Mouse (Mus musculus): ENCODE results near the gene Tcn2. TPM values are rescaled to one million over a fixed set of nuclear protein-coding genes. Genes with fewer than 3 reads are reported as not detected.
A peak's percentile ranks its signal among the peaks of the same experiment; 100 is the strongest.

The Tcn2 gene
- 28.6 and 32.0 TPM in 2 replicates for polyA plus RNA-seq (2015; fragmentation: Nextera tagmentation; extraction: Ambion mirVana)

DNA sequence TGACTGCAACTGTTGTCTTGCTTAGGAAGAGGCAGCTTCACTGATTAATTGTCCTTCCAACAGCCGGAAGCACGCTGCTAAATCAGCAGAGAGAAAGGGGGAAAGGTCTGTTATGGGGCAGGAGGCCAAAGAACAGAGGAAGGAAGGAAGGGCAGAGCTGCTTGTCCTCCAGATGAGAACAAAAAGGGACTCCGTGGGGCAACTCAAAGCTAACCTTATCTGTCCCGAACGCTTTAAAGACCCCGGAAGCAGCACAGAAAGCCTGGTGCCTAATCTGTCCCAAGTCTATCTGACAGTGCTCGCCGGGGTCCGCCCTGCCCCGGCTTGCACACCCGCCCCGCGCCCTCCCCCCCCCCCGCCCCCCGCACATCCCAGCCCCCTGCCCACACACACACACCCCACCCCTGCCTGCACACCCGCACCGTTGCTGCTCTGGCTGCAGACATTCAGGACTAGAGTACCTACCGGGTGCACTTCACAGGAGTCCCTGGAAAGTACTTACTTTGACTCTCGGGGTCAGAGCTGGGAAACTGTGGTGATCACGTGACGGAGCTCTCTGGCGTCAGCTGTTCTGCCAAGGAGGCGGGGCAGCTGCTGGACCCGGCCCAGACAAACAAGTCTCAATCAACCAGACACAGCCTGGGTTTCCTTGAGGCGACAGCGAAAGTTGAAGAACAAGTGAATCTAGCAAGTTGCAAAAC is at the start of gene Tcn2:
Tcn2 (minus strand) TSS at position 649 of the 701 bp plus-strand sequence.
- H3K9me3 ChIP-seq (replicated peaks), result no peaks in the 10 kb centered on the region
- peak within 1 kb of the TSS; percentile 57 for H3K4me3 ChIP-seq (replicated peaks)
- ATAC-seq (ENCODE audit: insufficient read depth), result peak; percentile 68
- WGBS (ENCODE audit: insufficient replicate concordance), result under 1% methylated on average over 17 of the region's 26 CpGs
- H3K27ac ChIP-seq (replicated peaks), result no peak within 1 kb of the TSS; the same call in 1 of the 2 replicates
- no peaks in the 10 kb centered on the region for H3K36me3 ChIP-seq (replicated peaks)
- H3K27me3 ChIP-seq, result no peaks in the 10 kb centered on the region
- peak within 1 kb of the TSS; percentile 19; the same call in 1 of the 2 replicates for H3K9ac ChIP-seq
- peak within 1 kb of the TSS; percentile 69 for H3K4me2 ChIP-seq
- H3K4me1 ChIP-seq (replicated peaks), result peaks cover 21% of the 10 kb centered on the region; the same call in 1 of the 2 replicates

DNA sequence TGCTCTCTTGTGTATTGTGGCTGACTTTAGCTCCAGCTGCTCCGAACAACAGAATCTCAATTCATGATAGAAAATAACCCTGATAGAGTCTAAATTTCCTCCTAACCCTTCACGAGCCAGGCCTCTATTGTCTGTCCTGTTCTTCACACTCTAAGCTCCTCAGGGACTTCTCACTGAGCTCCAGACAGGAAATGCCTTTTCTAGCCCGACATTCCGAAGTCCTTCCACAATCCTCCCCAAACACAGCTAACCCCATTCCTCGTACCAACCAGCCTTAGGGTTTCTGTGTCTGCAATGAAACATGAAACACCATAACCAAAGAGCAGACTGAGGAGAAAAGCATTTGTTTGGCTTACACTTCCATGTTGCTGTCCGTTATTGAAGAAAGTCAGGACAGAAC is 49.6 kb upstream of the Tcn2 start:
- Histone ChIP-seq H3K27me3 (peaks cover 37% of the 10 kb centered on the region), H3K36me3 (replicated peaks) (peaks cover 43% of the 10 kb centered on the region), H3K9me3 (replicated peaks) (no peaks in the 10 kb centered on the region), H3K4me3 (replicated peaks) (no peak overlapping the region), H3K4me2 (no peak overlapping the region), H3K4me1 (replicated peaks) (0 out of 2 replicates have a peak, but pooled peaks cover 5% of the 10 kb centered on the region), H3K27ac (replicated peaks) (no peak overlapping the region), H3K9ac (no peak overlapping the region)
- WGBS (ENCODE audit: insufficient replicate concordance), result 39% methylated on average over 6 of the region's 6 CpGs
- ATAC-seq (ENCODE audit: insufficient read depth), result no peak

DNA sequence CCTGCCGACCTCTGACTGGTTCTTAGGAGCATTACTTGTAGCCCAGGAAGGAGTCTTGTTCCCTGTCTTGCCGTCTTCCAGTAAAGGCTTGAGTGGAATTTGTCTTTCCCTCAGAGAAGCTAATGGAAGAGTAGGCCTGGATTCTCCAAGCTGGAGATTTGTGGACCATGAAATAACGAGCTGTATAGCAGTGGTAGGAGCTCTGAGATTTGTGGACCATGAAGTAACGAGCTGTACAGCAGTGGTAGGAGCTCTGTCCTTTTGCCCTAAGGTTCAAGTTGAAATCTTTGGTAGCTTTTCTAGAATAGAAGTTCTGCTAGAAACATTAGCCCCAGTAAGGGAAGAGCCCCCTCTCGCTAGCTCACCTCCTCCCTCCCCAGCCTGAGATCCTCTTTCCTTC is 46.5 kb upstream of the Tcn2 start:
- Histone ChIP-seq H3K4me3 (replicated peaks) (no peak overlapping the region), H3K27ac (replicated peaks) (no peak overlapping the region), H3K27me3 (peaks cover 14% of the 10 kb centered on the region), H3K4me1 (replicated peaks) (0 out of 2 replicates have a peak, but pooled peaks cover 5% of the 10 kb centered on the region), H3K9ac (no peak overlapping the region), H3K9me3 (replicated peaks) (no peaks in the 10 kb centered on the region), H3K4me2 (no peak overlapping the region), H3K36me3 (replicated peaks) (peaks cover 74% of the 10 kb centered on the region)
- no peak for ATAC-seq (ENCODE audit: insufficient read depth)
- 71% methylated on average over 5 of the region's 5 CpGs for WGBS (ENCODE audit: insufficient replicate concordance)

DNA sequence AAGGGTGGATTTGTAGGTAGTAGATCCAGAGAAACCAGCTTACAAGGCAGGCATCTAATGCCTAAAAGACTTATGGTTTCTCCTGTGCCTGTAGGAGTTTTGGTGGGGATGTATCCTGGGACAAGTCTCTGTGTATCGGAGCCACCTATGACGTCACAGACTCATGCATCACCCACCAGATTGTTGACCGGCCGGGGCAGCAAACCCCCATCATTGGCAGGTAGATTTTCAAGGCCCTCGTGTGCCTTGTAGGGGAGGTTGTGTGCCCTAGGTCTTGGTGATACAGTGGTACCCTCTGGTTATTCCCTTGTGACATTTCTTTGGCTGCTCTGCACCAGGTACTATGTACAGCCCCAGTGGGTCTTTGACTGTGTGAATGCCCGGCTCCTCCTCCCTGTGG is 44.7 kb upstream of the Tcn2 start, which contains the start of gene 4930556J24Rik:
4930556J24Rik (minus strand) TSS at position 101 of the 400 bp plus-strand sequence.
- no peak for ATAC-seq (ENCODE audit: insufficient read depth)
- Histone ChIP-seq H3K4me1 (replicated peaks) (no peaks in the 10 kb centered on the region), H3K27me3 (no peaks in the 10 kb centered on the region), H3K9ac (no peak within 1 kb of the TSS), H3K9me3 (replicated peaks) (no peaks in the 10 kb centered on the region), H3K4me2 (no peak within 1 kb of the TSS), H3K4me3 (replicated peaks) (no peak within 1 kb of the TSS), H3K27ac (replicated peaks) (no peak within 1 kb of the TSS), H3K36me3 (replicated peaks) (peaks cover 92% of the 10 kb centered on the region)
- 86% methylated on average over 6 of the region's 6 CpGs for WGBS (ENCODE audit: insufficient replicate concordance)

DNA sequence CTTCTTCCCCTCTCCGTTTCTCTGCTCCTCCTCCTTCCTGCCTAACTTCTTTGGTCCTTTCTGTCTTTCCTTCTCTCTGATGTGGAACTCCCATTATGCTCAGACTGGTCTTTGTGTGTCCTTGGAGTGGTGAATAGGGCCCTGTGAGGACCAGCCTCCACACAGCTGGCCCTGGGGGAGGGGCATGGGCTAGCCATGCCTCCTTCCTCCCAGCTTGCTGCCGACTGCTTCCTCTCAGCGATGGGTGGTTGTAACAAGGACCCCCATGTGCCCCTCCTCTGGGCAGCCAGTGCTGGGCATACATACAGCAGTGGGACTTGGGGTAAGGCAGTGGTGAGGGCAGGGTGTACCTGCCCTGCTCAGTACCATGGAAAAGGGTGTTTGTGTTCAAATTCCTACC is 42.4 kb upstream of the Tcn2 start:
- no peaks in the 10 kb centered on the region for H3K4me1 ChIP-seq (replicated peaks)
- no peaks in the 10 kb centered on the region for H3K9me3 ChIP-seq (replicated peaks)
- H3K36me3 ChIP-seq (replicated peaks), result peaks cover 100% of the 10 kb centered on the region
- H3K27ac ChIP-seq (replicated peaks), result no peak overlapping the region
- H3K9ac ChIP-seq, result no peak overlapping the region
- WGBS (ENCODE audit: insufficient replicate concordance), result 69% methylated on average over 3 of the region's 3 CpGs
- no peak for ATAC-seq (ENCODE audit: insufficient read depth)
- no peak overlapping the region for H3K4me2 ChIP-seq
- H3K4me3 ChIP-seq (replicated peaks), result no peak overlapping the region
- H3K27me3 ChIP-seq, result no peaks in the 10 kb centered on the region

DNA sequence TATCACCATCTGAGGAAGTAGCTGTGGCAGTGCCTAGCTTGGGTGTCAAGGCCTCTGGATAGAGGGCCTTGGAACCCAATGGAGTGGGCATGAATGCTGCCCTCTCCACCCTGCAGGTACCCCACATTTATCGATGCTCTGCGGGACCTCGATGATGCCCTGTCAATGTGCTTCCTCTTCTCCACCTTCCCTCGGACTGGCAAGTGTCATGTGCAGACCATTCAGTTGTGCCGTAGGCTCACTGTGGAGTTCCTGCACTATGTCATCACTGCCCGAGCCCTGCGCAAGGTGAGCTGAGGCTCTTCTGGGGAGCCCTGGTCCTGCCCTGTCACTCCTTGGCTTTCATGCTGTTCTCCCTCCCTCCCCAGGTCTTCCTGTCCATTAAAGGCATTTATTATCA is 41.1 kb upstream of the Tcn2 start:
- H3K27me3 ChIP-seq, result no peaks in the 10 kb centered on the region
- H3K4me2 ChIP-seq, result no peak overlapping the region
- peaks cover 99% of the 10 kb centered on the region for H3K36me3 ChIP-seq (replicated peaks)
- no peak overlapping the region for H3K4me3 ChIP-seq (replicated peaks)
- no peak overlapping the region for H3K9ac ChIP-seq
- ATAC-seq (ENCODE audit: insufficient read depth), result no peak
- no peaks in the 10 kb centered on the region for H3K4me1 ChIP-seq (replicated peaks)
- 81% methylated on average over 7 of the region's 7 CpGs for WGBS (ENCODE audit: insufficient replicate concordance)
- H3K27ac ChIP-seq (replicated peaks), result no peak overlapping the region
- no peaks in the 10 kb centered on the region for H3K9me3 ChIP-seq (replicated peaks)

DNA sequence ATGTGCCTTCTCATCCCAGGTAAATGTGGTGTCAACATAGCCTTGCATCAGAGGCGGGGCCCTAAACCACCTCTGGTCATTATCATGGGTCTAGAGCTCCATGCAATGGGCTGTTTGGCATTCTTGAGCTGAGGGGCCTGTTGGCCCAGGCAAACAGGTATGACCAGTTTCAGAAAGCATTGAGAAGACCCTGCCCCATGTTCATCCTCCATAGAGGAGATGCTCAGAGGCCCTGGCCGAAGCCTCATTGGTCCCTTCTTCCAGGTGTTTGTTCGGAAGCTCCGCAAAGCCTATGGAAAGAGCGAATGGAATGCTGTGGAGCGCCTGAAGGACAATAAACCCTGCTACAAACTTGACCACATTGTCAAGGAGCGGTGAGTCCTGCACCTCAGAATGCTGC is 38.4 kb upstream of the Tcn2 start:
- Histone ChIP-seq H3K27me3 (no peaks in the 10 kb centered on the region), H3K4me1 (replicated peaks) (peaks cover 8% of the 10 kb centered on the region; the same call in 1 of the 2 replicates), H3K9me3 (replicated peaks) (no peaks in the 10 kb centered on the region), H3K4me2 (no peak overlapping the region), H3K9ac (no peak overlapping the region), H3K36me3 (replicated peaks) (peaks cover 82% of the 10 kb centered on the region), H3K4me3 (replicated peaks) (no peak overlapping the region), H3K27ac (replicated peaks) (no peak overlapping the region)
- 82% methylated on average over 7 of the region's 7 CpGs for WGBS (ENCODE audit: insufficient replicate concordance)
- no peak for ATAC-seq (ENCODE audit: insufficient read depth)

DNA sequence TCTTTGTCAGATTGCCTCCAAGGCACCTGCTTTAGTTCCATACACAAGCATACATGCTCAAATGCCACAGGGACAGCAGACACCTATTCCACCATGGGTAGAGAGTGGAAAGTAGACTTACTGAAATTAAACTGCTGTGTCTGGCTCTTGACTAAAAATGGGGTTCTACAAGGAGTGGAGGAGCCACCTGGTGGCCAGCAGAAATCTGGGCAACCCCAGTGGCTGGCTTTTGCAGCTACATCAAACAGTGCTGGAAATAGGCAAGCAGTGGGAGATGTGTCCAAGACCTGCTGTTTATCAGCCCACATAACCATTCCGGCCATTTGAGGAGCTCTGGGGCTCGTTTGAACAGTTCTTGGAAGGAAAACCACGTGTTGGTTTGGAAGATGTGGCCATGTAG is 37.9 kb upstream of the Tcn2 start:
- no peaks in the 10 kb centered on the region for H3K27me3 ChIP-seq
- no peak overlapping the region for H3K4me3 ChIP-seq (replicated peaks)
- peaks cover 12% of the 10 kb centered on the region for H3K4me1 ChIP-seq (replicated peaks)
- no peak overlapping the region for H3K27ac ChIP-seq (replicated peaks)
- ATAC-seq (ENCODE audit: insufficient read depth), result no peak
- H3K36me3 ChIP-seq (replicated peaks), result peaks cover 77% of the 10 kb centered on the region
- H3K4me2 ChIP-seq, result no peak overlapping the region
- H3K9me3 ChIP-seq (replicated peaks), result no peaks in the 10 kb centered on the region
- 63% methylated on average over 3 of the region's 3 CpGs for WGBS (ENCODE audit: insufficient replicate concordance)
- no peak overlapping the region for H3K9ac ChIP-seq

DNA sequence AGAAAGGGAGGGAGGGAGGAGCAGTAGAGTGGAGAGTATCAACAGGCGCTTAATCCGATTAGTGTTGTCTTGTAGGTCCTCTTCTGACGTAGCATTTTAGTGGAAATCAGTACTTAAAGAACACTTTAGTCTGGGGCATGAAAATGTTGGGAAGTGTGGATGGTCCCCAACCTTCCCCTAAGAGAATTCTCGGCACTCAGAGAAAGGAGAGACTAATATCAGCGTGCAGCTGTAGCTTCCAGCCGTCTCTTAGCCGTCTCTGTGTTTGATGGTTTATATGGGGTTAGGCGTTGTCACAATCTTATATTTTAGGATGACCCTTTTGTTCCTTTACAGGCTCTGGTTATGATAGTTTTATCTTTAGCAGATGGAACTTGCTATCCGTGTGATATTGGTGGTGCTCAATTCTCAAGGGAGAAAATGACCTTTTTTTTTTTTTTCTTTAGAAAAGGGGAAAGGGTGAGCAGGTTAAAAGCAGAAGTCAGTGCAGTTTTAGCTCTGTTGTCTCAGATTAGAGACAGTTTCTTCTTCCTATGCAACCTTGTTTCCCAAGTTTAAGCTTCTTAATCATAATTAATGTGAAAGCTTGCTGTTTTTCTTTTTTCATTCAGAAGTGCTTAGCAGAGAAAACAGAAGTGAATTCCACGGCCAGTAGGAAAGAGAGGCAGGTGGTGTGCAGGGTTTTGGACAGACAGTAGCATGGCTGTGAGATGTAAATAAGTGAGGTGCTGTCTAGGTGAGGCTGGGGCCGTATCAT is 32.6 kb upstream of the Tcn2 start:
- Histone ChIP-seq H3K4me1 (replicated peaks) (peaks cover 27% of the 10 kb centered on the region), H3K4me3 (replicated peaks) (peak overlapping the region; percentile 74), H3K4me2 (peak overlapping the region; percentile 74), H3K27ac (replicated peaks) (peak overlapping the region; percentile 77), H3K9me3 (replicated peaks) (no peaks in the 10 kb centered on the region), H3K27me3 (no peaks in the 10 kb centered on the region), H3K36me3 (replicated peaks) (peaks cover 24% of the 10 kb centered on the region), H3K9ac (peak overlapping the region; percentile 67)
- peak; percentile 57 for ATAC-seq (ENCODE audit: insufficient read depth)
- 4% methylated on average over 11 of the region's 11 CpGs for WGBS (ENCODE audit: insufficient replicate concordance)

DNA sequence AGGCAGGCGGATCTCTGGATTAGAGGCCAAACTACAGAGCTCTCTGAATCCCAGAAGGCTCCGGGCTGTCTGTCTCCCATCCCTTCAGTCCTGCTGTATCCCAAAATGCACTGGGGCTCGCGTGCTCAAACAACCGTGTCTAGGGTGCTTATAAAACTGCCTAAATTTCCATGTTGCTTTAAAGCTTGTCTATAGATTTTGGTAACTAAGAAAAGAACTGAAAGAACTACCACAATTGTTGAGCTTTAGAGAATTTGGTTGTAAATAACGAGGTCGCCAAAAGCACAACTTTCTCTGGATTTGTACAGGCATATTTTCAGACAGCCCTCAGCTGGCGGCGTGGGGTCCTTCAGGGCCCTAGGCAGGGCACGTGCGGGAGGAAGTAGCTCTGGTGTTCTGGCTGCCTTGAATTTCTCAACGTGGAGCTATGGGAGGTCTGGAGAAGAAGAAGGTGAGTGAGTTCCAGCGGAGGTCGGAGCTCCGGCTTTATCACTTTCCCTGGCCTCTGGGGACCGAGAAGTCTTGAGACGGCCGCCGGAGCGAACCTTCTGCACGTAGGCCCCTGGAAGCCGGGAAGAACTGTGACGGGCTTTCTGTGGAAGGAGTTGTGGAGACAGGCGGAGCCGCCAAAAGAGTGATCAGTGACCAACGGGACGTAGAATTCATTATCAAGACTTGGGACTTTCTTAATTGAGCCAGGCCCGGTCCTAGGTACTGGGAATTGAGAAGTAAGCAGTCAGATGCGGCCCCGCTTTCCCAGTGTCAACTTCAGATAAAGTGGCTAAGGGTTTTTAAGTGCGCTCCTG is 31.9 kb upstream of the Tcn2 start, which contains the start of gene Pes1:
Pes1 (plus strand) TSS at position 366 of the 806 bp plus-strand sequence.
- Histone ChIP-seq H3K4me2 (peak within 1 kb of the TSS; percentile 74), H3K36me3 (replicated peaks) (peaks cover 17% of the 10 kb centered on the region), H3K4me1 (replicated peaks) (peaks cover 27% of the 10 kb centered on the region), H3K9me3 (replicated peaks) (no peaks in the 10 kb centered on the region), H3K27ac (replicated peaks) (peak within 1 kb of the TSS; percentile 77), H3K9ac (peak within 1 kb of the TSS; percentile 67), H3K27me3 (no peaks in the 10 kb centered on the region), H3K4me3 (replicated peaks) (peak within 1 kb of the TSS; percentile 74)
- ATAC-seq (ENCODE audit: insufficient read depth), result peak; percentile 92
- WGBS (ENCODE audit: insufficient replicate concordance), result under 1% methylated on average over 31 of the region's 31 CpGs
